Mouse (Mus musculus) hindbrain, embryonic 10.5 days (tissue): Measurements from ENCODE around the gene Ugt1a2. TPM values are rescaled to one million over a fixed set of nuclear protein-coding genes. Genes with fewer than 3 reads are reported as not detected.

Experiments used
- DNase-seq: peaks from one replicate; pipeline ENCODE4 v3.0.0-alpha.2; 2017; ENCODE audit warnings: low spot score
- H3K27ac ChIP-seq: fragments of 300-500 bp; sonication (generic); 2 replicates; pipeline ENCODE4 v1.5.1; 2016; ENCODE audit warnings: mild to moderate bottlenecking, moderate library complexity
- H3K27me3 ChIP-seq: fragments of 300-500 bp; sonication (generic); 2 replicates; pipeline ENCODE4 v1.6.1; 2016; ENCODE audit warnings: mild to moderate bottlenecking; ENCODE audit not compliant: poor library complexity, insufficient read depth, severe bottlenecking
- H3K36me3 ChIP-seq: fragments of 300-500 bp; sonication (generic); 2 replicates; pipeline ENCODE4 v1.6.1; 2016; ENCODE audit warnings: mild to moderate bottlenecking, moderate library complexity
- H3K4me1 ChIP-seq: fragments of 300-500 bp; sonication (generic); replicated peaks from 2 replicates; pipeline ENCODE4 v1.6.1; 2016; ENCODE audit warnings: mild to moderate bottlenecking
- H3K4me3 ChIP-seq: fragments of 300-500 bp; sonication (generic); 2 replicates; pipeline ENCODE4 v1.5.1; 2016; ENCODE audit warnings: mild to moderate bottlenecking, moderate library complexity
- H3K9me3 ChIP-seq: fragments of 300-500 bp; sonication (generic); 2 replicates; pipeline ENCODE4 v1.6.1; 2016; ENCODE audit warnings: mild to moderate bottlenecking, moderate library complexity
- WGBS: fragments of 180-500 bp; shearing (Covaris S2); methylation state at CpG from one replicate; pipeline ENCODE4 v1.1.7; 2016; 5-methylcytosine and 5-hydroxymethylcytosine counted together
- polyA plus RNA-seq: library from polyadenylated mRNA; unstranded; fragments of >200 nt; fragmentation: Nextera tagmentation; extraction: Ambion mirVana; gene quantifications from 2 replicates; pipeline ENCODE4 v1.2.1, GENCODE M21; 2016

The Ugt1a2 gene
- polyA plus RNA-seq, 1 experiment from 2014 or later, result not detected

- no peak for DNase-seq
- H3K4me1 ChIP-seq, result no peaks in the 10 kb centered on the region
- no peaks in the 10 kb centered on the region for H3K27me3 ChIP-seq
- H3K4me3 ChIP-seq, result no peak overlapping the region
- H3K9me3 ChIP-seq, result peaks cover 96% of the 10 kb centered on the region
- peaks cover 100% of the 10 kb centered on the region for H3K36me3 ChIP-seq
- WGBS, result 79% methylated on average over 4 of the region's 4 CpGs
- H3K27ac ChIP-seq, result no peak overlapping the region
Measured at GRCm38 (mm10) chr1:88264869-88265240, 64.5 kb downstream of the Ugt1a2 start.

GRCm38 (mm10) chr1:88266123-88266522 is 65.7 kb downstream of the Ugt1a2 start:
- Histone ChIP-seq H3K9me3 (peaks cover 85% of the 10 kb centered on the region), H3K4me3 (no peak overlapping the region), H3K27ac (no peak overlapping the region), H3K27me3 (no peaks in the 10 kb centered on the region), H3K36me3 (peaks cover 96% of the 10 kb centered on the region), H3K4me1 (no peaks in the 10 kb centered on the region)
- no peak for DNase-seq
- WGBS, result 90% methylated on average over 13 of the region's 13 CpGs

- no peak for DNase-seq
- Histone ChIP-seq H3K9me3 (peaks cover 79% of the 10 kb centered on the region), H3K4me3 (no peak overlapping the region), H3K36me3 (peaks cover 96% of the 10 kb centered on the region), H3K27ac (no peak overlapping the region), H3K4me1 (no peaks in the 10 kb centered on the region), H3K27me3 (no peaks in the 10 kb centered on the region)
- WGBS, result 94% methylated on average over 6 of the region's 6 CpGs
Measured at GRCm38 (mm10) chr1:88267489-88267888, 67.1 kb downstream of the Ugt1a2 start.

GRCm38 (mm10) chr1:88268070-88268469 is 67.7 kb downstream of the Ugt1a2 start:
- H3K27me3 ChIP-seq, result no peaks in the 10 kb centered on the region
- H3K9me3 ChIP-seq, result peaks cover 73% of the 10 kb centered on the region
- DNase-seq, result no peak
- 86% methylated on average over 6 of the region's 6 CpGs for WGBS
- H3K36me3 ChIP-seq, result peaks cover 96% of the 10 kb centered on the region
- H3K4me3 ChIP-seq, result no peak overlapping the region
- no peaks in the 10 kb centered on the region for H3K4me1 ChIP-seq
- H3K27ac ChIP-seq, result no peak overlapping the region

Other genes starting within 250 kb of the Ugt1a2 start
- gene Usp40, start 192.1 kb upstream of the Ugt1a2 start, polyA plus RNA-seq, result 27.5 and 30.2 TPM in 2 replicates
- not detected in 2 replicates for gene Ugt1a10, start 145.2 kb upstream of the Ugt1a2 start, polyA plus RNA-seq
- gene Ugt1a9, start 129.8 kb upstream of the Ugt1a2 start, polyA plus RNA-seq, result not detected in 2 replicates
- not detected in 2 replicates for gene Ugt1a8, start 112.8 kb upstream of the Ugt1a2 start, polyA plus RNA-seq
- 0.61 and 1.1 TPM in 2 replicates for gene Ugt1a7c, start 105.5 kb upstream of the Ugt1a2 start, polyA plus RNA-seq
- not detected in 2 replicates for gene Ugt1a6b, start 97.3 kb upstream of the Ugt1a2 start, polyA plus RNA-seq
- 0.31 TPM in 1 of 2 replicates, not detected in the other for gene Ugt1a6a, start 65.8 kb upstream of the Ugt1a2 start, polyA plus RNA-seq
- not detected in 2 replicates for gene Ugt1a5, start 34.6 kb upstream of the Ugt1a2 start, polyA plus RNA-seq
- gene Dnajb3, start 5.2 kb downstream of the Ugt1a2 start, polyA plus RNA-seq, result 13.4 and 14.0 TPM in 2 replicates
- not detected in 2 replicates for gene Ugt1a1, start 11.4 kb downstream of the Ugt1a2 start, polyA plus RNA-seq
- 0.93 and 1.1 TPM in 2 replicates for gene Mroh2a, start 26.4 kb downstream of the Ugt1a2 start, polyA plus RNA-seq
- gene Hjurp, start 77.0 kb downstream of the Ugt1a2 start, polyA plus RNA-seq, result 169 and 205 TPM in 2 replicates
- gene Trpm8, start 77.1 kb downstream of the Ugt1a2 start, polyA plus RNA-seq, result not detected in 2 replicates
- gene Spp2, start 206.4 kb downstream of the Ugt1a2 start, polyA plus RNA-seq, result 0.25 TPM in 1 of 2 replicates, not detected in the other